Mouse (Mus musculus): ENCODE measurements around the gene Fam78b.

Fam78b gene

DNA sequence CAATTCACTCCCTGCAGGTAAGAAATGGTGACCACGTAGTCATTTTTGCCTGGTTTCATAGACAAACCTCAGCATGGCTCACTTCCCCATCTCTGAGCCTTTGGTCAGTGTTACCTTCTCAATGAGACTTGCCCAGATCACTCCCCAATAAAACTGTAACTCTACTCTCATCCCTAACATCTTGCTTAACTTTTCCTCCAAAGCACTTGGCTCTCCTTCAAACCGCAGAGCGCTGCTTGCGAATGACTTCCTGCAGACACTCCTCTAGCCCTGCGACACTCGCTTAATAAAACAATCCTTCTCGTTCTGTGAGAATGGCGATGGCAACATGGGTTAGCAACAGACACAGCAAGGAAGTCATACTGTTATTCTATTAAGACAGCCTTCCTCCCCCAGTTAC is 100.8 kb downstream of the Fam78b start:
- DNase-seq = no peak

GRCm38 (mm10) chr1:167102566-167102965 is 101.3 kb downstream of the Fam78b start:
- DNase-seq = no peak

- no peak for DNase-seq
Observed at GRCm38 (mm10) chr1:167104956-167105626, 103.9 kb downstream of the Fam78b start.

DNA sequence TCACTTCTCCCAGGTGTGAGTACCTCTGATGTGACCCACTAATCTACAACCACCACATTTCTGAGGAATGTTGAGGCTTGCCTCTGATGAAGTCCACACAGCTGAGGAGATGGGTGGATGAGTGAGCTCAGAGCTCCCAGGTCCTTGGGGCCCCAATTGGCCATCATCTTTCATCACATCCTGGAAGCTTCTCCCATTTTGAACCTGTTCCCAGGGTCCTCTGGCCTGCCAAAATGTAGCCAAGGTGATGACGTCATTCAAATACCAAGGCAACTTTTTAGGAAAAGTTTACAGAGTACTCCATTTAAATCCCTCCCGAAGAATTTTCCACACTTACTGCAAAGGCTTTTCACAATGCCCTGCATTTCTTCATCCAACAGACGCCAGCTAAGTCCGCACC is 104.7 kb downstream of the Fam78b start:
- DNase-seq = no peak

DNA sequence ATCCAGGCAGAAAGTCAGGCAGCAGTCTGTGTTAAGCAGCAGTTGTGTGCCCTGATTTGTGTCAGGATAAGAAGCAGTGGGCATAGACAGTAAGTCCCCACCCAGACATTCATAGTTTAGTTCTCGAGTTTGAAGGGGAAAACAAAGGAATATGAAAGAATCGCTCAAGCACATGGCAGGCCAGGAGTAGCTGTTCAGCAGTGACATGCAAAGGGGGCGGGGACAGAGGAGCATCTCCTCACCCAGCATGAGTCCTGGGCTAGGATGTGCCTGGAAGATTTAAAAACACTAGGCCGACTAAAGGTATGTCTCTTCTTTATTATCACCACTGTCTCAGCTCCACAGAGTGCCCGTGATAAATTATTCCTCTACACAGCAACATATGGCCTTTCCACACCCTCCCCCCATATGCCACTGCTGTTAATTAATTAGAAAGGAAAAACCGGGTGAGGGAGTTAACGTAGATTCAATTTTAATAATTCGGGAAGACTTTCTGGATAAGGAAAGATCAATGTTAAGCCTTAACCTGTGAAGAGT is 107.8 kb downstream of the Fam78b start:
- DNase-seq = no peak

- no peak for DNase-seq
Observed at GRCm38 (mm10) chr1:167114363-167115050, 113.3 kb downstream of the Fam78b start.

DNA sequence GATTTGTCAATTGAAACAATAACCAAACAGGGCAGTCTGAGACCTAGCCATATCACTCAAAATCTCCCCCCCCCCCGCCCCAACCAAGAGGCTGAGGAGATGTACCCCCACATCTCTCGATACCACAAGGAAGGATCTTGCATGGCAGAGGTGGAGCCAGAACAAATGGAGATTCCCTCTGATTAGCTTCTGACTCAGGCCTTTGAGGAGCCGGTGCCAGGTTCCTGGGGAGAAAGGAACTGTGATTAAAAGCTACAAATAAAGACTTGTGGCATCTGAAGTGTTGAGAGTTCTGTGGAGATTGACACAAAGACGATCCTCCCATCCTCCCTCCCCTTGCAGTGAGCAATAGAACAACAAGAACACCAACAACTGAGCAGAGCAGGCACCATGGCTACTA is 113.9 kb downstream of the Fam78b start:
- DNase-seq = no peak

DNA sequence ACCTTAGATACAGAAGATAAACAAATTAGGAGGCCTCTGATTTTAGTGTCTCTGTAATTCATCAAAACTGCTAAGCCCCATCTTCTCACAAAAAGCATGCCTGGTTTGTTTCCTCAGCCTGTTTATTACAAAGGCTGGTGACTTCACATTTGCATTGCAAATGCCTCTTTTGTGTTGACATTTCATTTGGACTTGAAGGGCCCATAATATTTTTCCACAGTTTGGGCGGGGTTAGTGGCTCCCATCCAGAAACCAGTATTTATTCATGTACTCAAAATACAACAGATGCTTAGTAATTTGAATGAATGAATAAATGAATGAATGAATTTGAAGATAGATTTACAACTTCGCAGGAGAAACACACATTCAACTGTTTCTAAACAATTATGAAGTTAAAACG is 115.5 kb downstream of the Fam78b start:
- DNase-seq = no peak

GRCm38 (mm10) chr1:167118971-167119370 is 117.8 kb downstream of the Fam78b start:
- no peak for DNase-seq

- DNase-seq = no peak
Observed at GRCm38 (mm10) chr1:167119439-167119838, 118.2 kb downstream of the Fam78b start.

- no peak for DNase-seq
Observed at GRCm38 (mm10) chr1:167122436-167122835, 121.2 kb downstream of the Fam78b start.

DNA sequence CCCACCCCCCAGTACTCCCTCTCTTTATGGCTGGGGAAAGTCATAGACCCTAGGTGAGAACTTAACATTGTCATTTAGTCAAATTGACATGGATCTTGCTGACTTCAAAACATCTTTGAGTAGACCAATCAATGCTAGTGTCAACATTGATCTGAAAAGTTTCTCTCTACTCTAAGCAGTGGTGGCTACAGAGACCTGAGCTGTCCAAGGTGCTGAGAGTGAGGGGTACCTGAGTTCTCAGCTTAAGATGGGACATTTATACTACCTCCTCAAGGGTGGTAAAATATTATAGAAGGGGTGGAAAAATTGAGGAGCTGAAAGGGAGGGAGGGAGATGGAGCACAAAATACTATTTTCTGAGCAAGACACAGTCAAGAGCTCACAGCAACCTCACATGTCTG is 122.3 kb downstream of the Fam78b start:
- no peak for DNase-seq

DNA sequence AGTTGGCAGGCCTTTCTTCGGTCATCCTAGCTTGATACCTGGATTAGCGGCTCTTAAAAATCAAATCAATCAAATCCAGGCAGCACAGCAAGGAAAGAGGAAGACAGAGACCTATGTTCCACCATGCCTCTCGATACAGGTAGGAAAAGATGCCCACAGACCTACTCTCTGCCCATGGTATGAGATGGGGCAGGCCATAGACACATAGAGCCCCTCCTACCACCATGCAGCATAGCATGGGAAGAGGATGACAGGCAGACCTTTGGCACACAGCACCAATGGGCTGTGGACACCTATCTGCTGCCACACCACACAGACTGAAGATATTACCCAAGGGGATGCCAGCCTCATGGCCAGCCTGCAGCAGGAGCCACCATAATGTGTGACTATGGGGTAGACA is 124.7 kb downstream of the Fam78b start:
- DNase-seq = no peak

DNA sequence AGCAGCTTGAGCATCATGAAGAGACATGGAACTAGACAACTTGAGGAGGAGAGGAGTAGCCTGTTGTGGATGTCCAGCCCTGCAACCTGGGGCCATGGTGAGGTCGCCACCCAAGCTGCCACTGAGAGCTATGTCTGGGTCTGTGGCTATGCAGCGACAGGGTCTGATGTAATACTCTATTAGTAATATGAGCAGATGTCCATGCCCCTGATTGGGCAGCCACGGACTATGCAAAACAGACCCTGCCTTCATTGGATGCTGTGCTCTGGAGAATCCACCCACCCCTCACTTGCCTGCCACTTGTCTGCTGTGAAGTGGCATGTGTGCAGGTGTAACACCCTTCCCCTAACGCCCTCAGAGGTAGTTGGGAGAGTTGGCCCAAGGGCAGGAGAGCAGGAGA is 125.1 kb downstream of the Fam78b start:
- DNase-seq = no peak

- no peak for DNase-seq
Observed at GRCm38 (mm10) chr1:167135748-167136147, 134.5 kb downstream of the Fam78b start.
